Mouse (Mus musculus): Measurements from ENCODE around the gene Grin2c.

DNA sequence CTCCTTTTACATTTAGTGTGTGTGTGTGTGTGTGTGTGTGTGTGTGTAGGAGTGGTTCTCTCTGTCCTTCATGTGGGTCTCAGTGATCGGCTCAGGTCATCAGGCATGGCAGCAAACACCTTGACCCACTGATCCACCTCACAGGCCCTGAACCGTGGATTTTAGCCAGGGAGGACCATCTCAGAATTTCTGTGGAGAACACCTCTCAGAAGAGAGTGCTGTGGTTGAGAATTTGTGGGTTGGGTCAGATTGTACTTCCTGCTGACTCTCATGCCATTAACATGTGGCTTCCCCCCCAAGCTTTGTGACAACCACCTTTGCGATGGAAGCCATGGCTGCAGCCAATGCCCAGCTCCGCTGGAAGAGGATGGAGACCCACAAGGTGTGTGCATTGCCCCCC, 66.5 kb downstream of the Grin2c start:
- TF ChIP-seq POLR2A (IDR thresholded peaks at IDR 0.05; ENCODE audit: low read depth, low read length) (no peak), CTCF (IDR thresholded peaks at IDR 0.05; ENCODE audit: extremely low read depth, insufficient read length, insufficient replicate concordance, low read depth, low read length) (no peak)

All from small intestine, adult 2 months (tissue).